Mouse (Mus musculus) stomach, embryonic 14.5 days (tissue): ENCODE measurements around the gene Gm13212. TPM values are rescaled to one million over a fixed set of nuclear protein-coding genes. Genes with fewer than 3 reads are reported as not detected.
"Not testable (repeated sequence)": the region's sequence is repeated elsewhere in the genome, so short reads cannot be mapped to it uniquely, and the experiment has no call there.

Experiments used
- ATAC-seq: fragments of 200-750 bp; cut with Nextera tagmentation; 2 replicates; pipeline ENCODE4 v1.8.0; 2017; ENCODE audit warnings: low read depth, moderate TSS enrichment; ENCODE audit not compliant: insufficient number of reproducible peaks, insufficient read depth, low FRiP score
- H3K27ac ChIP-seq: fragments of 300-500 bp; sonication (generic); 2 replicates; pipeline ENCODE4 v1.5.1; 2014; ENCODE audit warnings: mild to moderate bottlenecking, low read length, moderate library complexity, mixed read lengths
- H3K27me3 ChIP-seq: fragments of 300-500 bp; sonication (generic); 2 replicates; pipeline ENCODE4 v1.6.1; 2014; ENCODE audit warnings: low read length, control low read depth, mixed read lengths; ENCODE audit not compliant: control insufficient read depth, insufficient read depth
- H3K36me3 ChIP-seq: fragments of 300-500 bp; sonication (generic); 2 replicates; pipeline ENCODE4 v1.6.1; 2014; ENCODE audit warnings: mild to moderate bottlenecking, control low read depth, low read length, moderate library complexity, mixed read lengths; ENCODE audit not compliant: control insufficient read depth, insufficient read depth
- H3K4me1 ChIP-seq: fragments of 300-500 bp; sonication (generic); 2 replicates; pipeline ENCODE4 v1.6.1; 2014; ENCODE audit warnings: low read length, control low read depth, mixed read lengths; ENCODE audit not compliant: control insufficient read depth, insufficient read depth
- H3K4me2 ChIP-seq: fragments of 300-500 bp; sonication (generic); replicated peaks from 2 replicates; pipeline ENCODE4 v1.6.1; 2014; ENCODE audit warnings: low read depth, low read length, control low read depth
- H3K4me3 ChIP-seq: fragments of 300-500 bp; sonication (generic); 2 replicates; pipeline ENCODE4 v1.5.1; 2014; ENCODE audit warnings: low read depth, low read length, control low read depth
- H3K9ac ChIP-seq: fragments of 300-500 bp; sonication (generic); replicated peaks from 2 replicates; pipeline ENCODE4 v1.6.1; 2014; ENCODE audit warnings: low read depth, mild to moderate bottlenecking, control low read depth, low read length, moderate library complexity, mixed read lengths
- H3K9me3 ChIP-seq: fragments of 300-500 bp; sonication (generic); 2 replicates; pipeline ENCODE4 v1.6.1; 2016; ENCODE audit warnings: low read depth, low read length, control low read depth; ENCODE audit not compliant: control insufficient read depth
- WGBS: fragments of 180-500 bp; shearing (Covaris S2); extraction: QIAGEN DNeasy Blood & Tissue Kit; methylation state at CpG from one replicate; pipeline ENCODE4 v1.1.7; 2014; 5-methylcytosine and 5-hydroxymethylcytosine counted together
- polyA plus RNA-seq: library from polyadenylated mRNA; unstranded; fragments of >200 nt; fragmentation: Nextera tagmentation; extraction: Ambion mirVana; gene quantifications from 2 replicates; pipeline ENCODE4 v1.2.1, GENCODE M21; 2014

Gene Gm13212
- polyA plus RNA-seq, 1 experiment from 2014 or later, result 3.4 TPM

GRCm38 (mm10) chr4:145674286-145674780 lies 89.4 kb downstream of the Gm13212 start:
- 66% methylated on average over 2 of the region's 2 CpGs for WGBS
- H3K36me3 ChIP-seq, H3K27me3 ChIP-seq, H3K9ac ChIP-seq, ATAC-seq, H3K4me2 ChIP-seq, H3K27ac ChIP-seq, H3K4me1 ChIP-seq, H3K9me3 ChIP-seq, H3K4me3 ChIP-seq: not testable (repeated sequence)

Other genes with a start within 250 kb of the Gm13212 start
- 0.17 TPM in 1 of 2 replicates, not detected in the other for gene Zfp990, start 74.4 kb upstream of the Gm13212 start, polyA plus RNA-seq
- gene Zfp980, start 85.5 kb downstream of the Gm13212 start, polyA plus RNA-seq, result 0.24 TPM in 1 of 2 replicates, not detected in the other